Mouse (Mus musculus) kidney, embryonic 16.5 days (tissue): Measurements from ENCODE around the gene Uhmk1. TPM values are rescaled to one million over a fixed set of nuclear protein-coding genes. Genes with fewer than 3 reads are reported as not detected.

Source experiments
- ATAC-seq: fragments of 200-750 bp; cut with Nextera tagmentation; 2 replicates; pipeline ENCODE4 v1.8.0; 2017; ENCODE audit warnings: moderate TSS enrichment; ENCODE audit not compliant: low FRiP score, low TSS enrichment
- H3K27ac ChIP-seq: fragments of 300-500 bp; sonication (generic); 2 replicates; pipeline ENCODE4 v1.5.1; 2014; ENCODE audit warnings: low read length
- H3K27me3 ChIP-seq: fragments of 300-500 bp; sonication (generic); 2 replicates; pipeline ENCODE4 v1.6.1; 2014; ENCODE audit warnings: low read length, control low read depth, mixed read lengths; ENCODE audit not compliant: insufficient read depth
- H3K36me3 ChIP-seq: fragments of 300-500 bp; sonication (generic); 2 replicates; pipeline ENCODE4 v1.6.1; 2014; ENCODE audit warnings: low read length, control low read depth, mixed read lengths; ENCODE audit not compliant: insufficient read depth
- H3K4me1 ChIP-seq: fragments of 300-500 bp; sonication (generic); 2 replicates; pipeline ENCODE4 v1.6.1; 2014; ENCODE audit warnings: low read length, control low read depth, mixed read lengths; ENCODE audit not compliant: insufficient read depth
- H3K4me2 ChIP-seq: fragments of 300-500 bp; sonication (generic); replicated peaks from 2 replicates; pipeline ENCODE4 v1.6.1; 2014; ENCODE audit warnings: low read depth, low read length
- H3K4me3 ChIP-seq: fragments of 300-500 bp; sonication (generic); 2 replicates; pipeline ENCODE4 v1.5.1; 2014; ENCODE audit warnings: mild to moderate bottlenecking, low read length
- H3K9ac ChIP-seq: fragments of 300-500 bp; sonication (generic); replicated peaks from 2 replicates; pipeline ENCODE4 v1.6.1; 2014; ENCODE audit warnings: low read length
- H3K9me3 ChIP-seq: fragments of 300-500 bp; sonication (generic); 2 replicates; pipeline ENCODE4 v1.6.1; 2016; ENCODE audit warnings: low read length, control low read depth
- WGBS: fragments of 180-500 bp; shearing (Covaris S2); extraction: QIAGEN DNeasy Blood & Tissue Kit; methylation state at CpG from one replicate; pipeline ENCODE4 v1.1.7; 2014; 5-methylcytosine and 5-hydroxymethylcytosine counted together
- polyA plus RNA-seq: library from polyadenylated mRNA; unstranded; fragments of >200 nt; fragmentation: Nextera tagmentation; extraction: Ambion mirVana; gene quantifications from 2 replicates; pipeline ENCODE4 v1.2.1, GENCODE M21; 2015

The Uhmk1 gene
- polyA plus RNA-seq, 1 experiment from 2014 or later, result 7.8 TPM

DNA sequence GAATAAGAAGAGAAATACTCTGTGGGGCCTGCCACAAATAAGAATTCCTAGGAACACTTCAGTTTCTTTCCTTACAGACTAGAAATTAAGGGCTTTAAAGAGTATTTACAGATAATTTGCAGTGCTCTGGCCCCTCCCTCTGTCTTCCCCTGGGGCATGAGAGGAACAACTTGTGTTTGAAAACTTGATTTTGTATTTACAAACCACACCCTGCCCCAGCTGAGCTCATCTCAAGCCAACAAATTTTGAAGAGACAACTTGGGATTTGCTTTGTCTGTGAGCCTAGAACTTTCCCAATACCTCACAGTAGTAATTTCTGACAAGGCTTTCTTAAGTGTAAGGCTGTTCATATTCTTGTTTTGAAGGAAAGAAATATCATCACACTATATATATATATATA, 32.5 kb downstream of the Uhmk1 start:
- Histone ChIP-seq H3K36me3 (no peaks in the 10 kb centered on the region), H3K9me3 (peaks cover 3% of the 10 kb centered on the region; the same call in 1 of the 2 replicates), H3K4me2 (no peak overlapping the region), H3K4me1 (no peaks in the 10 kb centered on the region), H3K27ac (no peak overlapping the region), H3K4me3 (no peak overlapping the region), H3K9ac (no peak overlapping the region), H3K27me3 (no peaks in the 10 kb centered on the region)
- ATAC-seq, result no peak

DNA sequence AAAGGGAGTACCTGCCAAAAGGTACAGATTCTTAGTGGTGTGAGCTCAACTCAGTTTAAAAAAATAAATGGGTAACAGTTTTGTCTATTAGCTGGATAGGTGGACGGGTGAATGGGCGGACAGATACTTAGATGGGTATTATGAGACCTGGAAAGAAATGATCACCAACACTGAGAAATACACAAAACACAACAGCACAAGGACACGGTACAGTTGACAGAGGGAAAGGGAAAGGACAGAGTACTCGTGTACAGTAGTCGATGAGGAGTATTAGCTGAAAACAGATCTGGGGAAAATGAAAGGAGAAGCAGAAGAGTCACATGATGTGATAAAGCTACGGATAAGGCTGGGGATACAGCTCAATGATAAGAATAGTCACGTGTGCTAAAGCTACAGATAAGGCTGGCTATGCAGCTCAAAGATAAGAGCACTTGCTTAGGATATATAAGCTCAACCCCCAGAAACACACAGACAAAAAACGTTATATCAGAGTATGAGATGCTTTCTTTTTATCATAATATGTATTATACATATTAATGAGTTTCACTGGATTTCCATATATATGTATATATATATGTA, 38.4 kb downstream of the Uhmk1 start:
- Histone ChIP-seq H3K36me3 (no peaks in the 10 kb centered on the region), H3K4me1 (peaks cover 6% of the 10 kb centered on the region), H3K9me3 (no peaks in the 10 kb centered on the region), H3K27ac (no peak overlapping the region), H3K4me2 (no peak overlapping the region), H3K4me3 (no peak overlapping the region), H3K9ac (no peak overlapping the region), H3K27me3 (no peaks in the 10 kb centered on the region)
- 84% methylated on average over 8 of the region's 8 CpGs for WGBS
- ATAC-seq, result no peak

DNA sequence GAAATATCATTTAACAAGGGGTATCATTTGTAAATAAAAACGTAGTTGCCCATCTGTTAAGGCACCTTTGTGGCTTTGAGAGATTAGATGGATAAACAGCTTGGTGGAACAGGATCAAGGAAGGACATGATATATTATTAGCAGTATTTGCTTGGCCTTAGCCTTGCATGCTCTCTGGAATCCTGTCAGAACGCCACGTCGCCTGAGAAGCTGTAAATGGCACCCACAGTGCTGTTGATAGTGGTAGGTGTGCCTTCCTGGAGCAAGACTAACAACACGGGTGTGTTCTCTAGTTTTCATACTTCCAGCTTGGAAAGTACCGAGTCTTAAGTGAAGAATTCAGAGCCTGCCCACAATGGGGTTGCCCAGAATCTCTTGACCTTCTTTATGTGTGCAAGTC, 39.3 kb downstream of the Uhmk1 start:
- Histone ChIP-seq H3K4me2 (no peak overlapping the region), H3K4me3 (no peak overlapping the region), H3K27me3 (no peaks in the 10 kb centered on the region), H3K9me3 (no peaks in the 10 kb centered on the region), H3K9ac (no peak overlapping the region), H3K27ac (no peak overlapping the region), H3K4me1 (peaks cover 6% of the 10 kb centered on the region), H3K36me3 (no peaks in the 10 kb centered on the region)
- WGBS, result 43% methylated on average over 6 of the region's 6 CpGs
- ATAC-seq, result no peak

DNA sequence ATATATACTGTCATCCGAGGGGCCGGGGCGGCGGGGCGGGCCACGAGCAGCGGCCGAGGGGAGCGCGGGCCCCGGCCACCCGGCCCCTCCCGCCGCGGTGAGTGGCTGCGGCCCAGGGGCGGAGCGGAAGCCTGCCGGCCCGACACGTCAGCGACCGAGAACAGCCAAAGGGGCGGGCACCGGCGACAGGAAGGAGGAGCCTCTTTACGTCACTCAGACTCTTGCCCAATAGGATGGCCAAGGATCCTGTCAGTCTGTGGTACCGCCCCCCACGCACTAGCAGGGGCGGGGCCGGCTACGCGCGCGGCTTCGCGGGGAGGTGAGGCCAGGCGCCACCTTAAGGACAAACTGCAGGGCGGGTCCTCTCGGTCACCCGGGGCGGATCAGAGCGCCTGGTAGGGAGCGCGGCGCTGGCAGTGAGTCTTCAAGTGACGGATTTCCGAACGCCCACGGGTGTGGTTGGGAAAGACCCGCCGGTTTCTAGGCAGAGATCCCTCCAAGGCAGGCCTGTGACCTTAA, 40.3 kb downstream of the Uhmk1 start, which contains the start of gene Uap1:
Uap1 (minus strand) TSS at position 144 of the 519 bp plus-strand sequence.
- no peaks in the 10 kb centered on the region for H3K27me3 ChIP-seq
- no peaks in the 10 kb centered on the region for H3K9me3 ChIP-seq
- peak within 1 kb of the TSS; percentile 92 for H3K9ac ChIP-seq
- H3K4me3 ChIP-seq, result peak within 1 kb of the TSS; percentile 90
- H3K4me2 ChIP-seq, result peak within 1 kb of the TSS; percentile 75
- peak; percentile 99 for ATAC-seq
- H3K36me3 ChIP-seq, result no peaks in the 10 kb centered on the region
- H3K4me1 ChIP-seq, result peaks cover 6% of the 10 kb centered on the region
- under 1% methylated on average over 51 of the region's 52 CpGs for WGBS
- H3K27ac ChIP-seq, result peak within 1 kb of the TSS; percentile 87

- Histone ChIP-seq H3K27me3 (no peaks in the 10 kb centered on the region), H3K27ac (peak overlapping the region; percentile 71), H3K9me3 (no peaks in the 10 kb centered on the region), H3K36me3 (no peaks in the 10 kb centered on the region), H3K9ac (peak overlapping the region; percentile 92), H3K4me3 (peak overlapping the region; percentile 90), H3K4me2 (peak overlapping the region; percentile 75), H3K4me1 (peaks cover 6% of the 10 kb centered on the region)
- ATAC-seq, result peak; percentile 84
- WGBS, result under 1% methylated on average over 50 of the region's 50 CpGs
These were observed 41.0 kb downstream of the Uhmk1 start for GRCm38 (mm10) chr1:170173991-170174813.

DNA sequence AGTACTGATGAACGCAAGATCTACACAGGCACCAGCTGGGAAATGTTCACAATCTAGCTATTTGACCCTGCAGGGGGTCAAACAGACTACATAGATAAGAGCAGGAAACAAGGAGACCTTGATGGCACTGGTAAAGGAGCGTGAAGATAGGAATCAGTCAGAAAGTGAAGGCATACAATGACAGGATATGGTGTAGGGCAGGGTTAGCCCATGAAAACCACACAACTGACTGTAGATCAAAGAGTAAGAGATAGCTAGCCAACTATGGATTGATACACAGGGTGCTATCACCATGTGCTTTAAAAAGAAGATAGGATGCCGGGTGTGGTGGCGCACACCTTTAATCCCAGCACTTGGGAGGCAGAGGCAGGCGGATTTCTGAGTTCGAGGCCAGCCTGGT, 47.4 kb downstream of the Uhmk1 start:
- Histone ChIP-seq H3K4me1 (no peaks in the 10 kb centered on the region), H3K4me3 (no peak overlapping the region), H3K9me3 (no peaks in the 10 kb centered on the region), H3K27me3 (no peaks in the 10 kb centered on the region), H3K9ac (no peak overlapping the region), H3K27ac (no peak overlapping the region), H3K36me3 (peaks cover 13% of the 10 kb centered on the region; the same call in 1 of the 2 replicates), H3K4me2 (no peak overlapping the region)
- ATAC-seq, result no peak
- WGBS, result 91% methylated on average over 5 of the region's 6 CpGs

DNA sequence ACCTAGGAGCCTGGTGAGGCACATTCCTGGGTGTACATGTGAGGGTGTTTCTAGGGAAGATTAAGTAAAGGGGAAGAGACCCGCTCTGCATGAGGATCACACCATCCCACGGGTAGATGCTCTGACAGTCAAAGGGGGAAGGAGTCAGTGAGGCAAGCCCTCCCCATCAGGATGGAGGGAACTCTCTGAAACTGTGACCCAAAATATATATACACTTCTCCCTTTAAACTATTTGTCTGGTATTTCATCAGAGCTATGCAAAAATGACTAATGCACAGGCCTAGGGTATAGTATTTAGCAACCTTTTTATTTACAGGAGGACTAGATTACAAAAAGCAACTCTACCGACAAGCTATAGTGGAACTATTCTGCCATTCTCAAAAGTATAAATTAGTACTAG, 50.3 kb downstream of the Uhmk1 start:
- H3K36me3 ChIP-seq, result peaks cover 13% of the 10 kb centered on the region
- H3K27me3 ChIP-seq, result no peaks in the 10 kb centered on the region
- ATAC-seq, result no peak
- no peak overlapping the region for H3K27ac ChIP-seq
- H3K9ac ChIP-seq, result no peak overlapping the region
- no peak overlapping the region for H3K4me2 ChIP-seq
- no peaks in the 10 kb centered on the region for H3K4me1 ChIP-seq
- H3K4me3 ChIP-seq, result no peak overlapping the region
- H3K9me3 ChIP-seq, result no peaks in the 10 kb centered on the region
- WGBS, result 80% methylated on average over 3 of the region's 3 CpGs

GRCm38 (mm10) chr1:170164053-170164614, 51.1 kb downstream of the Uhmk1 start:
- Histone ChIP-seq H3K4me1 (no peaks in the 10 kb centered on the region), H3K9ac (no peak overlapping the region), H3K27me3 (no peaks in the 10 kb centered on the region), H3K4me3 (no peak overlapping the region), H3K9me3 (no peaks in the 10 kb centered on the region), H3K36me3 (peaks cover 13% of the 10 kb centered on the region), H3K4me2 (no peak overlapping the region), H3K27ac (peak overlapping the region; percentile 60; the same call in 1 of the 2 replicates)
- peak; percentile 76; the same call in 1 of the 2 replicates for ATAC-seq
- 79% methylated on average over 2 of the region's 2 CpGs for WGBS

DNA sequence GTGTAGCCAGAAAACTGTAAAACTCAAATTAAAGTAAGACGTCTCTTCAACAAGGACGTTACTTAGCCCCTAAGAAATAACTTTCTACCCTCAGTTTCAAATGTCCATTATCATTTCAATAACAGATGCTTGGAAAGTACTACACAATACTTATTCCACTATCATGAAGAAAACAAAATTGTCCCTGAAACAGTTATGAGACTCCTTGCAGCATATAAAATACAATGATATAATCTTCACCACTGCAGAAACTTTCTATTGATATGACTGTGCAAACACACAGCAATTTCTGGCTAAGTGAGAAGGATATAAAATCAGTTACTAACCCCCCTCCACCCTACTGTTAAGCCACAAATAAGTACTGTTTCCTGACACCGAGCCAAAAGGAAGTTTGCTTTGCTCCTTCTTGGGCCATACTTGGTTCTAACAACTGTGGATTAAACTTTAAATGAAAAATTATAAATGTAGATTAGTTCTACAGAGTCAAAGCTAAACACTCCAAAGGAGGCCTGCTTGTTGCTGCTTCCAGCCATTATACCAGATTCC, 51.7 kb downstream of the Uhmk1 start:
- H3K36me3 ChIP-seq, result peaks cover 16% of the 10 kb centered on the region

More for the DNA sequence above, 51.7 kb downstream of the Uhmk1 start:
- Histone ChIP-seq H3K27me3 (no peaks in the 10 kb centered on the region), H3K9ac (no peak overlapping the region), H3K4me1 (no peaks in the 10 kb centered on the region), H3K4me2 (no peak overlapping the region), H3K9me3 (no peaks in the 10 kb centered on the region), H3K27ac (peak overlapping the region; percentile 60; the same call in 1 of the 2 replicates), H3K4me3 (no peak overlapping the region)
- no peak for ATAC-seq
- WGBS, result 85% methylated on average over 3 of the region's 3 CpGs
